ENCODE assay signal across 8 mouse cellular contexts in the genomic region with DNA sequence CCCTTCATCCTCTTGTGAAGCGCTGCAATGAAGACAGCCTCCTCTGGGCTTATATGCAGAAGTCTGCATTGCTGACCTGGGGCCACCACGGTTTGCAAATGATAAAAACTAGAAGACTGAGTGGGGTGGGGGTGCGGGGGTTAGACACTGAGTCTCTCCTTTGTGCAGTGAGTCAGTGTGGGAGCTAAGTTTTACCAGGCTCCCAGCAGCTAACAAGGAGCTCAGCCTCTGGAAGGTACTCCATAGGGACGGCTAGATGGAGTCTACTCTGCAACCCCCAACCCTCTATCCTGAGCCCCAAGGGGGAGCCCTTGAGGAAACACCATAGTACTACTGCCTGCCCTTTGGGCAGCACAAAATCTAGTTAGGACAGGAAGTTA.
DNase-seq lines count a peak whose midpoint lies in the region; ATAC-seq lines count a peak whose summit lies in the region.

No protein-coding gene starts in this region.

- 5% methylated on average over 4 of the region's 4 CpGs for WGBS in lung, embryonic 15.5 days
- WGBS in hindbrain, embryonic 11.5 days: 8% methylated on average over 4 of the region's 4 CpGs
- 9% methylated on average over 4 of the region's 4 CpGs for WGBS in midbrain, embryonic 15.5 days

- H3K36me3 ChIP-seq in lung, embryonic 15.5 days: no peaks in the 10 kb centered on the region
- H3K36me3 ChIP-seq in hindbrain, embryonic 11.5 days (ENCODE audit: control insufficient read depth, insufficient read depth, low read length): no peaks in the 10 kb centered on the region
- H3K36me3 ChIP-seq in midbrain, embryonic 15.5 days (replicated peaks): no peaks in the 10 kb centered on the region

- peaks cover 49% of the 10 kb centered on the region for H3K4me1 ChIP-seq in lung, embryonic 15.5 days
- H3K4me1 ChIP-seq in hindbrain, embryonic 11.5 days (replicated peaks; ENCODE audit: control insufficient read depth, insufficient read depth, low read length): peaks cover 9% of the 10 kb centered on the region
- peaks cover 34% of the 10 kb centered on the region for H3K4me1 ChIP-seq in midbrain, embryonic 15.5 days

- no peak for ATAC-seq in CD4-positive, CD25-positive, alpha-beta regulatory T cell, adult 4 months
- 0 out of 2 replicates have a peak, but pooled peaks have one; percentile 23 for ATAC-seq in lung, embryonic 15.5 days (ENCODE audit: borderline replicate concordance, extremely low read depth, low FRiP score, low TSS enrichment)
- ATAC-seq in hindbrain, embryonic 11.5 days (ENCODE audit: low FRiP score): no peak
- peak; percentile 13 for ATAC-seq in midbrain, embryonic 15.5 days (replicated peaks)

- H3K27ac ChIP-seq in lung, embryonic 15.5 days: no peak overlapping the region
- no peak overlapping the region for H3K27ac ChIP-seq in hindbrain, embryonic 11.5 days (ENCODE audit: low read depth, low read length)
- peak overlapping the region; percentile 69 for H3K27ac ChIP-seq in midbrain, embryonic 15.5 days

- H3K27me3 ChIP-seq in lung, embryonic 15.5 days: peaks cover 6% of the 10 kb centered on the region; the same call in 1 of the 2 replicates
- peaks cover 11% of the 10 kb centered on the region; the same call in 1 of the 2 replicates for H3K27me3 ChIP-seq in hindbrain, embryonic 11.5 days (ENCODE audit: control insufficient read depth, insufficient read depth, low read length)
- H3K27me3 ChIP-seq in midbrain, embryonic 15.5 days (replicated peaks): peaks cover 11% of the 10 kb centered on the region

- no peaks in the 10 kb centered on the region for H3K9me3 ChIP-seq in lung, embryonic 15.5 days
- H3K9me3 ChIP-seq in hindbrain, embryonic 11.5 days (ENCODE audit: control insufficient read depth, low read length): no peaks in the 10 kb centered on the region
- H3K9me3 ChIP-seq in midbrain, embryonic 15.5 days: no peaks in the 10 kb centered on the region

- DNase-seq in CD4-positive, CD25-positive, alpha-beta regulatory T cell, adult 2 months (ENCODE audit: low read depth, low spot score): peak; percentile 8
- DNase-seq in lung, postnatal 14 days: no peak
- DNase-seq in hindbrain, embryonic 11.5 days (ENCODE audit: low spot score): no peak
- DNase-seq in urinary bladder, postnatal 14 days (ENCODE audit: low spot score): no peak
- DNase-seq in urinary bladder, postnatal 25 days (ENCODE audit: low spot score): no peak

- peak overlapping the region; percentile 95 for H3K4me2 ChIP-seq in lung, embryonic 15.5 days
- H3K4me2 ChIP-seq in hindbrain, embryonic 11.5 days (replicated peaks; ENCODE audit: low read depth, low read length): peak overlapping the region; percentile 86
- H3K4me2 ChIP-seq in midbrain, embryonic 15.5 days: peak overlapping the region; percentile 93

- 0 out of 2 replicates have a peak overlapping the region, but pooled peaks have one; percentile 28 for H3K9ac ChIP-seq in lung, embryonic 15.5 days
- no peak overlapping the region for H3K9ac ChIP-seq in hindbrain, embryonic 11.5 days (ENCODE audit: low read depth, low read length)
- H3K9ac ChIP-seq in midbrain, embryonic 15.5 days: peak overlapping the region; percentile 41

- H3K4me3 ChIP-seq in lung, embryonic 15.5 days: peak overlapping the region; percentile 55
- H3K4me3 ChIP-seq in hindbrain, embryonic 11.5 days (ENCODE audit: low read depth, low read length): peak overlapping the region; percentile 34
- H3K4me3 ChIP-seq in midbrain, embryonic 15.5 days: peak overlapping the region; percentile 53

Comparison
In these comparisons a context has a peak if more than half of its experiments do, and no peak if none do; other contexts are left out.
1. ATAC-seq: peak in lung, embryonic 15.5 days (single experiment) and midbrain, embryonic 15.5 days (single experiment); none in CD4-positive, CD25-positive, alpha-beta regulatory T cell, adult 4 months (single experiment) and hindbrain, embryonic 11.5 days (single experiment).
2. Peak in every context shown above with its lines, with median percentiles within 50 percentile points of each other: H3K4me2 ChIP-seq and H3K4me3 ChIP-seq.